Mouse (Mus musculus) forebrain, embryonic 11.5 days (tissue): ENCODE data around the gene Serpinb6b. TPM values are rescaled to one million over a fixed set of nuclear protein-coding genes. Genes with fewer than 3 reads are reported as not detected.

Source experiments
- ATAC-seq: fragments of 200-750 bp; cut with Nextera tagmentation; replicated peaks from 2 replicates; pipeline ENCODE4 v1.8.0; 2017; ENCODE audit warnings: moderate TSS enrichment; ENCODE audit not compliant: low FRiP score
- DNase-seq: peaks from one replicate; pipeline ENCODE4 v3.0.0-alpha.2; 2017; ENCODE audit warnings: low spot score
- H3K27ac ChIP-seq: fragments of 300-500 bp; sonication (generic); 2 replicates; pipeline ENCODE4 v1.5.1; 2014; ENCODE audit warnings: low read depth, low read length
- H3K27me3 ChIP-seq: fragments of 300-500 bp; sonication (generic); 2 replicates; pipeline ENCODE4 v1.6.1; 2014; ENCODE audit warnings: mild to moderate bottlenecking, low read length, mixed read lengths; ENCODE audit not compliant: control insufficient read depth, insufficient read depth
- H3K36me3 ChIP-seq: fragments of 300-500 bp; sonication (generic); 2 replicates; pipeline ENCODE4 v1.6.1; 2014; ENCODE audit warnings: mild to moderate bottlenecking, low read length, moderate library complexity, mixed read lengths; ENCODE audit not compliant: control insufficient read depth, insufficient read depth
- H3K4me1 ChIP-seq: fragments of 300-500 bp; sonication (generic); replicated peaks from 2 replicates; pipeline ENCODE4 v1.6.1; 2014; ENCODE audit warnings: low read length, mixed read lengths; ENCODE audit not compliant: control insufficient read depth, insufficient read depth
- H3K4me2 ChIP-seq: fragments of 300-500 bp; sonication (generic); 2 replicates; pipeline ENCODE4 v1.6.1; 2014; ENCODE audit warnings: low read depth, mild to moderate bottlenecking, low read length, moderate library complexity, mixed read lengths; ENCODE audit not compliant: severe bottlenecking
- H3K4me3 ChIP-seq: fragments of 300-500 bp; sonication (generic); 2 replicates; pipeline ENCODE4 v1.5.1; 2014; ENCODE audit warnings: low read depth, low read length
- H3K9ac ChIP-seq: fragments of 300-500 bp; sonication (generic); 2 replicates; pipeline ENCODE4 v1.6.1; 2014; ENCODE audit warnings: low read length
- H3K9me3 ChIP-seq: fragments of 300-500 bp; sonication (generic); 2 replicates; pipeline ENCODE4 v1.6.1; 2016; ENCODE audit warnings: low read length, mixed read lengths; ENCODE audit not compliant: control insufficient read depth
- WGBS: fragments of 180-500 bp; shearing (Covaris S2); extraction: QIAGEN DNeasy Blood & Tissue Kit; methylation state at CpG from one replicate; pipeline ENCODE4 v1.1.7; 2014; 5-methylcytosine and 5-hydroxymethylcytosine counted together
- polyA plus RNA-seq: library from polyadenylated mRNA; unstranded; fragments of >200 nt; fragmentation: Nextera tagmentation; extraction: Ambion mirVana; gene quantifications from 2 replicates; pipeline ENCODE4 v1.2.1, GENCODE M21; 2014

Gene Serpinb6b
- polyA plus RNA-seq, 1 experiment from 2014 or later = 0.53 TPM

GRCm38 (mm10) chr13:33006555-33006954 lies 41.5 kb downstream of the Serpinb6b start:
- Histone ChIP-seq H3K9me3 (no peaks in the 10 kb centered on the region), H3K9ac (no peak overlapping the region), H3K4me2 (no peak overlapping the region), H3K36me3 (no peaks in the 10 kb centered on the region), H3K27ac (no peak overlapping the region), H3K27me3 (no peaks in the 10 kb centered on the region), H3K4me1 (no peaks in the 10 kb centered on the region), H3K4me3 (no peak overlapping the region)
- DNase-seq (no peak), ATAC-seq (no peak)
- WGBS = 85% methylated on average over 3 of the region's 3 CpGs

GRCm38 (mm10) chr13:33012395-33012794 lies 47.4 kb downstream of the Serpinb6b start:
- Histone ChIP-seq H3K36me3 (no peaks in the 10 kb centered on the region), H3K4me2 (no peak overlapping the region), H3K4me1 (no peaks in the 10 kb centered on the region), H3K4me3 (no peak overlapping the region), H3K27me3 (no peaks in the 10 kb centered on the region), H3K9ac (no peak overlapping the region), H3K27ac (no peak overlapping the region), H3K9me3 (no peaks in the 10 kb centered on the region)
- WGBS = 80% methylated on average over 1 of the region's 1 CpGs
- no peak for DNase-seq
- ATAC-seq = no peak

- no peaks in the 10 kb centered on the region for H3K9me3 ChIP-seq
- H3K27ac ChIP-seq = no peak overlapping the region
- no peak for ATAC-seq
- no peak overlapping the region for H3K4me3 ChIP-seq
- no peak overlapping the region for H3K4me2 ChIP-seq
- H3K9ac ChIP-seq = no peak overlapping the region
- H3K27me3 ChIP-seq = no peaks in the 10 kb centered on the region
- no peak for DNase-seq
- no peaks in the 10 kb centered on the region for H3K36me3 ChIP-seq
- 76% methylated on average over 2 of the region's 2 CpGs for WGBS
- H3K4me1 ChIP-seq = no peaks in the 10 kb centered on the region
These were observed 48.3 kb downstream of the Serpinb6b start for GRCm38 (mm10) chr13:33013271-33013670.

GRCm38 (mm10) chr13:33022371-33022770 lies 57.4 kb downstream of the Serpinb6b start:
- Histone ChIP-seq H3K4me3 (no peak overlapping the region), H3K27ac (no peak overlapping the region), H3K9ac (no peak overlapping the region), H3K4me1 (no peaks in the 10 kb centered on the region), H3K27me3 (no peaks in the 10 kb centered on the region), H3K4me2 (no peak overlapping the region), H3K9me3 (no peaks in the 10 kb centered on the region; the same call in 1 of the 2 replicates), H3K36me3 (no peaks in the 10 kb centered on the region)
- ATAC-seq = no peak
- DNase-seq = no peak
- WGBS = 92% methylated on average over 1 of the region's 1 CpGs

- no peaks in the 10 kb centered on the region for H3K27me3 ChIP-seq
- H3K4me2 ChIP-seq = no peak overlapping the region
- no peak for ATAC-seq
- H3K27ac ChIP-seq = no peak overlapping the region
- no peaks in the 10 kb centered on the region for H3K36me3 ChIP-seq
- no peaks in the 10 kb centered on the region for H3K4me1 ChIP-seq
- H3K9ac ChIP-seq = no peak overlapping the region
- WGBS = 83% methylated on average over 1 of the region's 1 CpGs
- no peak for DNase-seq
- H3K9me3 ChIP-seq = no peaks in the 10 kb centered on the region
- H3K4me3 ChIP-seq = no peak overlapping the region
These were observed 61.5 kb downstream of the Serpinb6b start for GRCm38 (mm10) chr13:33026427-33027057.

- H3K9ac ChIP-seq = no peak within 1 kb of the TSS
- DNase-seq = no peak
- 71% methylated on average over 2 of the region's 2 CpGs for WGBS
- no peak within 1 kb of the TSS for H3K27ac ChIP-seq
- no peaks in the 10 kb centered on the region for H3K9me3 ChIP-seq
- no peak within 1 kb of the TSS for H3K4me2 ChIP-seq
- H3K36me3 ChIP-seq = no peaks in the 10 kb centered on the region
- ATAC-seq = no peak
- H3K4me3 ChIP-seq = no peak within 1 kb of the TSS
- H3K27me3 ChIP-seq = no peaks in the 10 kb centered on the region
- no peaks in the 10 kb centered on the region for H3K4me1 ChIP-seq
These were observed 62.2 kb downstream of the Serpinb6b start, which contains the start of gene Serpinb9b for GRCm38 (mm10) chr13:33027244-33027643. TSS of gene Serpinb9b (plus strand) at chr13:33027416.

- Histone ChIP-seq H3K36me3 (no peaks in the 10 kb centered on the region), H3K4me1 (no peaks in the 10 kb centered on the region), H3K9ac (no peak overlapping the region), H3K4me2 (no peak overlapping the region), H3K9me3 (no peaks in the 10 kb centered on the region), H3K27ac (no peak overlapping the region), H3K27me3 (no peaks in the 10 kb centered on the region), H3K4me3 (no peak overlapping the region)
- 67% methylated on average over 2 of the region's 2 CpGs for WGBS
- DNase-seq (no peak), ATAC-seq (no peak)
These were observed 63.1 kb downstream of the Serpinb6b start for GRCm38 (mm10) chr13:33028146-33028545.

- H3K4me3 ChIP-seq = no peak overlapping the region
- no peak for ATAC-seq
- H3K9me3 ChIP-seq = no peaks in the 10 kb centered on the region
- no peaks in the 10 kb centered on the region for H3K4me1 ChIP-seq
- H3K9ac ChIP-seq = no peak overlapping the region
- DNase-seq = no peak
- no peaks in the 10 kb centered on the region for H3K36me3 ChIP-seq
- 72% methylated on average over 2 of the region's 2 CpGs for WGBS
- no peak overlapping the region for H3K27ac ChIP-seq
- no peak overlapping the region for H3K4me2 ChIP-seq
- no peaks in the 10 kb centered on the region for H3K27me3 ChIP-seq
These were observed 63.5 kb downstream of the Serpinb6b start for GRCm38 (mm10) chr13:33028550-33028949.
